Mouse (Mus musculus): ENCODE measurements around the gene Clasrp. TPM values are rescaled to one million over a fixed set of nuclear protein-coding genes. Genes with fewer than 3 reads are reported as not detected.

Clasrp gene
- polyA plus RNA-seq, 1 experiment from 2014 or later: 60.5 TPM

GRCm38 (mm10) chr7:19600562-19600961, 3.7 kb downstream of the Clasrp start:
- peak overlapping the region; percentile 55 for H3K27ac ChIP-seq
- peak overlapping the region; percentile 15; the same call in 1 of the 2 replicates for H3K9ac ChIP-seq
- WGBS: 39% methylated on average over 5 of the region's 5 CpGs
- no peaks in the 10 kb centered on the region for H3K27me3 ChIP-seq
- ATAC-seq (ENCODE audit: low FRiP score): peak; percentile 57
- H3K4me2 ChIP-seq: no peak overlapping the region
- H3K4me1 ChIP-seq (replicated peaks): peaks cover 43% of the 10 kb centered on the region
- H3K9me3 ChIP-seq: no peaks in the 10 kb centered on the region
- no peak overlapping the region for H3K4me3 ChIP-seq
- H3K36me3 ChIP-seq: peaks cover 60% of the 10 kb centered on the region

- Histone ChIP-seq H3K4me2 (no peak overlapping the region), H3K36me3 (peaks cover 89% of the 10 kb centered on the region), H3K9me3 (no peaks in the 10 kb centered on the region), H3K27me3 (no peaks in the 10 kb centered on the region), H3K4me1 (replicated peaks) (no peaks in the 10 kb centered on the region), H3K4me3 (no peak overlapping the region), H3K9ac (no peak overlapping the region), H3K27ac (no peak overlapping the region)
- ATAC-seq (ENCODE audit: low FRiP score): no peak
- 94% methylated on average over 10 of the region's 10 CpGs for WGBS
Measured at GRCm38 (mm10) chr7:19593061-19593730, 11.1 kb downstream of the Clasrp start.

GRCm38 (mm10) chr7:19589917-19590316, 14.4 kb downstream of the Clasrp start:
- 57% methylated on average over 3 of the region's 3 CpGs for WGBS

GRCm38 (mm10) chr7:19589207-19589606, 15.1 kb downstream of the Clasrp start:
- 53% methylated on average over 3 of the region's 3 CpGs for WGBS
- Histone ChIP-seq H3K27ac (no peak overlapping the region), H3K4me2 (no peak overlapping the region), H3K9me3 (no peaks in the 10 kb centered on the region), H3K9ac (no peak overlapping the region), H3K36me3 (peaks cover 100% of the 10 kb centered on the region), H3K4me3 (no peak overlapping the region), H3K4me1 (replicated peaks) (no peaks in the 10 kb centered on the region), H3K27me3 (no peaks in the 10 kb centered on the region)
- no peak for ATAC-seq (ENCODE audit: low FRiP score)

More at GRCm38 (mm10) chr7:19589917-19590316, 14.4 kb downstream of the Clasrp start:
- Histone ChIP-seq H3K27ac (peak overlapping the region; percentile 27; the same call in 1 of the 2 replicates), H3K4me1 (replicated peaks) (no peaks in the 10 kb centered on the region), H3K36me3 (peaks cover 98% of the 10 kb centered on the region), H3K27me3 (no peaks in the 10 kb centered on the region), H3K9me3 (no peaks in the 10 kb centered on the region), H3K4me2 (no peak overlapping the region), H3K4me3 (no peak overlapping the region), H3K9ac (no peak overlapping the region)
- peak; percentile 63; the same call in 1 of the 2 replicates for ATAC-seq (ENCODE audit: low FRiP score)

GRCm38 (mm10) chr7:19586269-19586668, 18.0 kb downstream of the Clasrp start:
- Histone ChIP-seq H3K36me3 (peaks cover 100% of the 10 kb centered on the region), H3K9me3 (no peaks in the 10 kb centered on the region), H3K4me3 (no peak overlapping the region), H3K27ac (no peak overlapping the region), H3K4me1 (replicated peaks) (no peaks in the 10 kb centered on the region), H3K4me2 (no peak overlapping the region), H3K27me3 (no peaks in the 10 kb centered on the region), H3K9ac (no peak overlapping the region)
- no peak for ATAC-seq (ENCODE audit: low FRiP score)
- 74% methylated on average over 46 of the region's 46 CpGs for WGBS

DNA sequence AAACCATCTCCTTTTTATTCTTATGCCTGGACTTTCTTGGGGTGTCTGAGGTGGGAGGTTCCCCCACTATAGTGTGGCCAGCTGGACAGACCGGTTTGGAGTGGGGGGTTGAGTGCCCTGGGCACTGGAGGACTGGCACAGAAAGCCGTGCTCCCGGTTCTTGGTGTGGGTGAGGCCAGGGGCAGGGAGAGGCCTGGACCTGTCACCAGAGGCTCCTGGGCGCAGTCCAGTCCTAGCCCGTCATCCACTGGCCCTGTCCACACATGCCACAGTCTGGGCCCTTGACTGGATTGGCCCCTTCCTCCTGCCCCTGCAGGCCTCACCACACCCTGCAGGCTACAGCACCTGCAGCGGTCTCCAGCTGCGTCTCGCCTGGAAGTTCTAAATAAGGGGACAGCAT, 23.7 kb downstream of the Clasrp start:
- no peak overlapping the region for H3K4me3 ChIP-seq
- no peaks in the 10 kb centered on the region for H3K9me3 ChIP-seq
- H3K27me3 ChIP-seq: peaks cover 56% of the 10 kb centered on the region
- no peak overlapping the region for H3K4me2 ChIP-seq
- no peak overlapping the region for H3K27ac ChIP-seq
- peaks cover 62% of the 10 kb centered on the region for H3K36me3 ChIP-seq
- H3K4me1 ChIP-seq (replicated peaks): peaks cover 11% of the 10 kb centered on the region
- 90% methylated on average over 8 of the region's 8 CpGs for WGBS
- ATAC-seq (ENCODE audit: low FRiP score): 0 out of 2 replicates have a peak, but pooled peaks have one; percentile 11
- no peak overlapping the region for H3K9ac ChIP-seq

DNA sequence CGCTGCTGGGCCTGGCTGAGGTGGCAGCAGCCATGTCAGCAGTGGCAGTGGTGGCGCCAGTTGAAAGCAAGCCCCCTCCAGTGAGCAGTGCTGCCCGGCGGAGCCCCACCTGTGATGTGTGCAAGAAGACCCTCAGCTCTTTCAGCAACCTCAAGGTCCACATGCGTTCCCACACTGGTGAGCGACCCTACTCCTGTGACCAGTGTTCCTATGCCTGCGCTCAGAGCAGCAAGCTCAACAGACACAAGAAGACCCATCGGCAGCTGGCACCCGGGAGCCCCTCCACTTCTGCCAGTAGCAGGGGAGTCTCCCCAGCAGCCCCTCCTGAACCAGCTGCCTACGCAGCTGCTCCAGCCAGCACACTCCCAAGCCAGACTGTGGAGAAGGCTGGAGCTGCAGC, 24.5 kb downstream of the Clasrp start:
- Histone ChIP-seq H3K36me3 (peaks cover 53% of the 10 kb centered on the region), H3K4me2 (no peak overlapping the region), H3K9ac (no peak overlapping the region), H3K27me3 (peaks cover 65% of the 10 kb centered on the region), H3K4me3 (no peak overlapping the region), H3K9me3 (no peaks in the 10 kb centered on the region), H3K4me1 (replicated peaks) (peaks cover 11% of the 10 kb centered on the region), H3K27ac (no peak overlapping the region)
- WGBS: 81% methylated on average over 10 of the region's 10 CpGs
- ATAC-seq (ENCODE audit: low FRiP score): no peak

GRCm38 (mm10) chr7:19578436-19578835, 25.9 kb downstream of the Clasrp start:
- Histone ChIP-seq H3K27ac (no peak overlapping the region), H3K4me1 (replicated peaks) (peaks cover 18% of the 10 kb centered on the region), H3K4me2 (no peak overlapping the region), H3K9me3 (no peaks in the 10 kb centered on the region), H3K4me3 (no peak overlapping the region), H3K27me3 (peaks cover 66% of the 10 kb centered on the region), H3K36me3 (peaks cover 40% of the 10 kb centered on the region), H3K9ac (no peak overlapping the region)
- WGBS: 75% methylated on average over 4 of the region's 4 CpGs
- ATAC-seq (ENCODE audit: low FRiP score): no peak

DNA sequence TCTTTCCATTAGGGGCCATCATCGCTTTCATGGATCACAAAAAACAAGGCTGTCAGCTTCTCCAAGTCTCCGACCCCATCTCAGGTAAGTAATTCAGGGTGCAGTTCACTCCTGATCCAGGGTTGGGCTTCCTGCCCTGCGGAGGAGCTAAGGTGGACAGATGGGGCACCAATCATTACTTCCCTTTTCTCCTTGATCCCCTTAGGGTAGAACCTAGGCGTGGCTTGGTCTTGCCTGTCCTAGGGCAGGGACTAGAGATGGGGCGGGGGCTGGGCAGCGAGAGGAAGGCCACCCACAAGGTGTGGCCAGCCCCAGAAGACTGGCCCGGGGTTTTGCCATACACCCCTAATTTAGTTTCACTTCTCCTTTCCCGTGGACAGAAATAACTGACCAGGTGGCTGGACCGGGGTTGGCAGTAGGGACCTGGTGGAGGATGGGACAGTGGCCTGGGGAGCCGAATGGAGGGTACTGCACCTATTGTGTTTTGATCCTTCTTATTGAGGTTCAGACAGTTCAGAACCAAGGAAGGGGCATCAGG, 26.3 kb downstream of the Clasrp start:
- no peak for ATAC-seq (ENCODE audit: low FRiP score)
- peaks cover 35% of the 10 kb centered on the region for H3K36me3 ChIP-seq
- H3K9ac ChIP-seq: 0 out of 2 replicates have a peak overlapping the region, but pooled peaks have one; percentile 59
- 20% methylated on average over 10 of the region's 10 CpGs for WGBS
- no peaks in the 10 kb centered on the region for H3K9me3 ChIP-seq
- peak overlapping the region; percentile 53 for H3K4me2 ChIP-seq
- H3K27me3 ChIP-seq: peaks cover 66% of the 10 kb centered on the region
- peak overlapping the region; percentile 31 for H3K4me3 ChIP-seq
- no peak overlapping the region for H3K27ac ChIP-seq
- H3K4me1 ChIP-seq (replicated peaks): peaks cover 18% of the 10 kb centered on the region

DNA sequence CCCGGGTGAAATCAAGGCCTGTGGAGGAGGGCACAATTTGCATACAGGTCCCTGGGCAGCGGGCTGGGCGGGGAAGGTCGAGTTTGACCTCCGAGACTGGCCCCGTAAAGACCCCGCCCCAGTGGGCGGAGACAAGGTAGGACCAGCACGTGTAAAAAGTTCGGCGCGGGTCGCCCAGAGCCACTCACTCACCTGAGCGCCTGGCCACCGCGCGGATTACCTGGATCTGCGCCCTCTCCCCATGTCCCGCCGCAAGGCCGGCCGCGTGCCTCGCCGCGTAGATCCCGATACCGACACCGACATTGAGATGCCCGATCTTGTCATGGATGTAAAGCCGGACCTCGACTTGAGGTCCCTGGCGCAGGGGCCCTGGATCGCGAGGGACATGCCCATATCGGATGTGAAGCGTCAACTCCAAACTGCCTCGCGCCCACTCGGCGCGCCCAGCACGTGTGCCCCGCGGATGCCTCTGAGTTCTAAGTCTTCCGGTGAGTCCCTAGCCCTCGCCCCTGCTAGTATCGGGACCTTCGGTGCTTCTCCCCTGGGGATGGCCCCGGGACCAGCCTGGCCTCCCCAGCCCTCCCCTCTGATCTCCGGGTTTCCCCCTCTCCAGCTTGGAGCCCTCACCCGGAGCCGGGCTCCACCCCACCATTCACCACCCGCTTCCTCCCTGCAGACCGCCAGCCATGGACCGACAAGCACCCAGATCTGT, 27.0 kb downstream of the Clasrp start, which contains the start of the genes Zfp296 and Gemin7:
Gene Zfp296, plus strand, starts transcription at position 147 of the 712 bp plus-strand sequence.
Gene Gemin7, minus strand, starts transcription at position 455 of the 712 bp plus-strand sequence.
- under 1% methylated on average over 54 of the region's 56 CpGs for WGBS
- Histone ChIP-seq H3K9ac (peak within 1 kb of the TSS; percentile 59; the same call in 1 of the 2 replicates), H3K4me1 (replicated peaks) (peaks cover 24% of the 10 kb centered on the region), H3K9me3 (no peaks in the 10 kb centered on the region), H3K27me3 (peaks cover 66% of the 10 kb centered on the region), H3K27ac (no peak within 1 kb of the TSS), H3K4me3 (peak within 1 kb of the TSS; percentile 31), H3K4me2 (peak within 1 kb of the TSS; percentile 53), H3K36me3 (peaks cover 28% of the 10 kb centered on the region)
- ATAC-seq (ENCODE audit: low FRiP score): no peak

- no peak for ATAC-seq (ENCODE audit: low FRiP score)
- 72% methylated on average over 3 of the region's 3 CpGs for WGBS
Measured at GRCm38 (mm10) chr7:19575559-19575958, 28.7 kb downstream of the Clasrp start.

GRCm38 (mm10) chr7:19573776-19574140, 30.5 kb downstream of the Clasrp start:
- WGBS: 23% methylated on average over 16 of the region's 16 CpGs
- peak overlapping the region; percentile 73 for H3K4me3 ChIP-seq
- H3K4me2 ChIP-seq: peak overlapping the region; percentile 85
- peaks cover 18% of the 10 kb centered on the region for H3K36me3 ChIP-seq
- H3K9ac ChIP-seq: peak overlapping the region; percentile 85
- H3K4me1 ChIP-seq (replicated peaks): peaks cover 36% of the 10 kb centered on the region
- H3K27me3 ChIP-seq: peaks cover 42% of the 10 kb centered on the region
- H3K9me3 ChIP-seq: no peaks in the 10 kb centered on the region
- peak overlapping the region; percentile 76; the same call in 1 of the 2 replicates for H3K27ac ChIP-seq
- no peak for ATAC-seq (ENCODE audit: low FRiP score)

More at GRCm38 (mm10) chr7:19575559-19575958, 28.7 kb downstream of the Clasrp start:
- Histone ChIP-seq H3K4me3 (no peak overlapping the region), H3K36me3 (peaks cover 11% of the 10 kb centered on the region), H3K27ac (no peak overlapping the region), H3K9ac (no peak overlapping the region), H3K27me3 (peaks cover 60% of the 10 kb centered on the region), H3K4me1 (replicated peaks) (peaks cover 36% of the 10 kb centered on the region), H3K9me3 (no peaks in the 10 kb centered on the region), H3K4me2 (no peak overlapping the region)
